In the genomic region with DNA sequence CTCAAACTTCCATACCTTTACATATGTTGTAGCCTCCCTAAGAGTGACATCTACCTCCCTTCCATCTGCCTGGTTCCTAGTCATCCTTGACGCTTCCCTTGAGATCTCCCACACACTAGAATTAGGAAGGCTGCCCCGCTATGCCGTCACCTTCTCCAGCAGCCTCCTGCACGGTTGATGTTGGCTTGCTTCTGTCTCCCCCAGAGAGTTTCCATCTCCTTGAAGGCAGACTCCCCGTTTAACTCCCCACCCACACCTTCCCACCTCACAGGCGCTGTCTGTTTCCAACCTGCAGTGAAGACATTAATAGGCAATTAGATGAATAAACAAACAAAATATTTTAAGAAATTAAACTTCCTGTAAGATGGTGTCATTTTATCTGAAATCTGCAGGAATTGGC, we compare ENCODE assay signal across 10 mouse cellular contexts.
"Had no signal": no experiment of that assay in that cellular context is flagged by ENCODE, and none has a peak within 500 bp of the region (broad histone marks: within the 10 kb centered on the region; RNA-seq: fewer than 3 reads in every experiment).

No protein-coding gene starts in this region.

- DNase-seq: kidney, adult 8-10 months; kidney, postnatal 25 days; layer of hippocampus, postnatal 36 days; lung, adult 2 months; lung, postnatal 36 days; thymus, postnatal 36 days had no signal

- H3K4me3 ChIP-seq: limb, embryonic 10.5 days; liver, embryonic 15.5 days; midbrain, embryonic 13.5 days; stomach, embryonic 15.5 days had no signal

- H3K27ac ChIP-seq: limb, embryonic 10.5 days; liver, embryonic 15.5 days; midbrain, embryonic 13.5 days; stomach, embryonic 15.5 days had no signal
